Mouse (Mus musculus): ENCODE results near the gene Acoxl.

DNA sequence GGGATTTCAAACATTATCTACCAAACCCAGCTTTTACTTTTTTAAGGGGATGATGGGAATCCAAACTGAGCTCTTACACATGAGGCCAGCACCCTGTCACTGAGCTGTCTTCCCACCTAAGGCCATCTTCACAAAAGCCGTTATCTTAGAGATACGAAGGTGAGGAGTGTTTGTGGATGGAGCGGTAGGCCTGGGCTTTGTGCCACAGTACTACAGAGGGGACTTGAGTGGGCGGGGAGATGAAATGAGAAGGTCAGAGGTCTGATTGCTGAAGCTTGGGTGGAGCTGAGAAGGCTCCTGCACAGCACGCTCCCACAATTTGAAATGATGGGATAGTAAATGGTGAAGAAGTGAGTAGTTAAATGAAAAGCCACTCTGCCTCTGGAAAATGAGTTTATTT, 266.1 kb downstream of the Acoxl start:
- no peak for TF ChIP-seq CTCF (IDR thresholded peaks at IDR 0.05; ENCODE audit: borderline replicate concordance, insufficient read depth, low read length)
- no peak for TF ChIP-seq POLR2A (IDR thresholded peaks at IDR 0.05; ENCODE audit: low read depth, low read length)
